Mouse (Mus musculus) erythroblast, embryonic 14.5 days (primary cell): ENCODE data around the gene Lmna.

Source experiments
- GATA1 ChIP-seq: IDR thresholded peaks from 2 replicates; pipeline ENCODE4 v1.6.1; 2012; ENCODE audit warnings: low read length, inconsistent platforms, mixed read lengths
- TAL1 ChIP-seq: IDR thresholded peaks from 3 replicates; pipeline ENCODE4 v1.6.1; 2012; ENCODE audit warnings: low read length, inconsistent platforms, mixed read lengths

GRCm38 (mm10) chr3:88454762-88455587 lies 54.8 kb downstream of the Lmna start:
- TF ChIP-seq GATA1 (no peak), TAL1 (no peak)
